Mouse (Mus musculus) ES-E14 (cell line): ENCODE data around the gene Spred2. TPM values are rescaled to one million over a fixed set of nuclear protein-coding genes. Genes with fewer than 3 reads are reported as not detected.

Source experiments
- DNase-seq: peaks from one replicate; pipeline ENCODE4 v3.0.0-alpha.2; 2013; ENCODE audit warnings: low read depth, low spot score
- H3K27ac ChIP-seq: 2 replicates; pipeline ENCODE4 v1.5.1; 2012; ENCODE audit warnings: low read depth, mild to moderate bottlenecking, low read length, moderate library complexity, mixed read lengths; ENCODE audit not compliant: poor library complexity, insufficient read depth, severe bottlenecking
- H3K36me3 ChIP-seq: 2 replicates; pipeline ENCODE4 v1.6.1; 2012; ENCODE audit warnings: mild to moderate bottlenecking, low read length, moderate library complexity, mixed read lengths; ENCODE audit not compliant: control insufficient read depth, poor library complexity, insufficient read depth, severe bottlenecking
- H3K4me1 ChIP-seq, 2 experiments: fragments of 150-350 bp in 1 of 2; sonication (generic) in 1 of 2; 2 replicates each; pipeline ENCODE4 v1.6.1; 2012; ENCODE audit warnings: low read length in 2 of 2, mild to moderate bottlenecking in 1 of 2, mixed read lengths in 1 of 2; ENCODE audit not compliant: control insufficient read depth in 2 of 2, insufficient read depth in 2 of 2, poor library complexity in 1 of 2
- H3K4me3 ChIP-seq, 2 experiments: fragments of 150-350 bp in 1 of 2; sonication (generic) in 1 of 2; 2 replicates each; pipeline ENCODE4 v1.5.1; 2012; ENCODE audit warnings: low read length in 2 of 2, low read depth in 1 of 2, mild to moderate bottlenecking in 1 of 2, mixed read lengths in 1 of 2; ENCODE audit not compliant: insufficient read depth in 1 of 2, poor library complexity in 1 of 2, severe bottlenecking in 1 of 2
- H3K9ac ChIP-seq: 2 replicates; pipeline ENCODE4 v1.6.1; 2012; ENCODE audit warnings: low read depth, mild to moderate bottlenecking, low read length, mixed read lengths; ENCODE audit not compliant: poor library complexity, insufficient read depth, severe bottlenecking
- H3K9me3 ChIP-seq: fragments of 150-350 bp; sonication (generic); 2 replicates; pipeline ENCODE4 v1.6.1; 2012; ENCODE audit warnings: low read depth, mild to moderate bottlenecking, low read length; ENCODE audit not compliant: control insufficient read depth, insufficient read depth
- CHD2 ChIP-seq: IDR thresholded peaks from 2 replicates; pipeline ENCODE4 v1.6.1; 2014; ENCODE audit warnings: mild to moderate bottlenecking, low read depth, low read length, inconsistent platforms
- HCFC1 ChIP-seq: IDR thresholded peaks from 2 replicates; pipeline ENCODE4 v1.6.1; 2012; ENCODE audit warnings: low read length, inconsistent platforms, borderline replicate concordance; ENCODE audit not compliant: insufficient read depth
- MAFK ChIP-seq: IDR thresholded peaks from 2 replicates; pipeline ENCODE4 v1.6.1; 2014; ENCODE audit warnings: mild to moderate bottlenecking, low read depth, low read length, inconsistent platforms; ENCODE audit not compliant: insufficient read depth
- ZC3H11A ChIP-seq: IDR thresholded peaks from 2 replicates; pipeline ENCODE4 v1.6.1; 2012; ENCODE audit warnings: low read depth, mild to moderate bottlenecking, inconsistent platforms, low read length, borderline replicate concordance
- ZNF384 ChIP-seq: IDR thresholded peaks from 2 replicates; pipeline ENCODE4 v1.6.1; 2012; ENCODE audit warnings: low read depth, low read length, inconsistent platforms
- in situ Hi-C, 2 experiments: fragments of 600-800 bp; cut with MboI; formaldehyde crosslinking; loops; one replicate each; pipeline ENCODE4 v1.15.1; 2025; ENCODE audit warnings: low sequenced_read_pairs in 2 of 2, inconsistent platforms in 1 of 2; ENCODE audit not compliant: unreplicated experiment in 2 of 2
- total RNA-seq: library from RNA; depleted of rRNA; stranded (reverse); fragments of 300-350 nt; gene quantifications from 2 replicates; pipeline ENCODE4 v1.2.3, GENCODE M21; 2012

Gene Spred2
- total RNA-seq, 1 experiment = 19.4 TPM

DNA sequence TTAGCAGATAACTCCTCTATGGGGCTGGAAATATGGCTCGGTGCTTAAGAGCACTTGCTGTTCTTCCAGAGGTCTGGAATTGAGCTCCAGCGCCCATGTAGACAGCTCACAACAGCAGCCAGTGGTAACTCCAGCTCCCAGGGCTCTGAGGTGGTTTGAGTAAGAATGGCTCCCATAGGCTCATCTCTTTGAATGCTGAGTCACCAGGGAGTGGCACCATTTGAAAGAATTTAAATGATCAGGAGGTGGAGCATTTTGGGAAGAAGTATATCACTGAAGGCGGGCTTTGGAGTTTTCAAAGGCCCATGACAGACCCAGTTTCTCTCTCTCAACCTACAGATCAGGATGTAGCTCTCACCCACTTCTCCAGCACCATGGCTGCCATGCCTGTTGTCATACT is 13.0 kb upstream of the Spred2 start:
- H3K27ac ChIP-seq = peak overlapping the region; percentile 48; the same call in 1 of the 2 replicates
- H3K9ac ChIP-seq = no peak overlapping the region
- no peaks in the 10 kb centered on the region for H3K9me3 ChIP-seq
- no peak overlapping the region for H3K4me3 ChIP-seq
- DNase-seq = peak; percentile 44
- TF ChIP-seq MAFK = peak; percentile 89
- TF ChIP-seq ZNF384 = no peak
- in situ Hi-C loops = loop anchor here (5.0 to 10.0 kb wide), 2 partner anchors 116 to 124 kb away; no protein-coding TSS in a partner anchor
- H3K4me1 ChIP-seq = peaks cover 3 to 4% of the 10 kb centered on the region in 2 experiments; a peak in 2 of 4 replicates
- H3K36me3 ChIP-seq = no peaks in the 10 kb centered on the region

DNA sequence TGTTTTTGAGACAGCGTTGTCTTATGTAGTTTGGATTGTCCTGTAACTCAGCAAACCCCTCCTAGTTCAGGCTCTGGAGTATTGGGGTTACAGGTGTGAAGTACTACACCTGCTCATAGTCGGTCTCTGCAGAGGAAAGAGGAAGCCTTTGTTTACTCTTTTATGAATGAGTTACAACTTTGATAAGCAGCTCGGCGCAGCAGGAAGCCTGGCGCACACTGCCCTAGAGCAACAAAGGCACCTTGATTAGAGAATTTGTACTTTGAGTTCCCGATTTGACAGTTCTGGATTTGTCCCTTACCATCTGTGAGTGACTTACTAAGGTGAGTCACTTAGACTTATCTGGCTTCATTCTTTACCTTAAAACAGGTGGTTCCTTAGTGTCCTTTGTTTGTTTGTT is 12.0 kb upstream of the Spred2 start:
- no peak overlapping the region for H3K9ac ChIP-seq
- peaks cover 5 to 8% of the 10 kb centered on the region in 2 experiments; a peak in 2 of 4 replicates for H3K4me1 ChIP-seq
- TF ChIP-seq HCFC1 (no peak), CHD2 (no peak), ZNF384 (no peak), MAFK (no peak), ZC3H11A (no peak)
- in situ Hi-C loops = loop anchor here (5.0 to 10.0 kb wide), 2 partner anchors 115 to 123 kb away; no protein-coding TSS in a partner anchor
- no peak for DNase-seq
- H3K36me3 ChIP-seq = no peaks in the 10 kb centered on the region
- no peak overlapping the region for H3K27ac ChIP-seq
- no peak overlapping the region for H3K4me3 ChIP-seq
- no peaks in the 10 kb centered on the region for H3K9me3 ChIP-seq

DNA sequence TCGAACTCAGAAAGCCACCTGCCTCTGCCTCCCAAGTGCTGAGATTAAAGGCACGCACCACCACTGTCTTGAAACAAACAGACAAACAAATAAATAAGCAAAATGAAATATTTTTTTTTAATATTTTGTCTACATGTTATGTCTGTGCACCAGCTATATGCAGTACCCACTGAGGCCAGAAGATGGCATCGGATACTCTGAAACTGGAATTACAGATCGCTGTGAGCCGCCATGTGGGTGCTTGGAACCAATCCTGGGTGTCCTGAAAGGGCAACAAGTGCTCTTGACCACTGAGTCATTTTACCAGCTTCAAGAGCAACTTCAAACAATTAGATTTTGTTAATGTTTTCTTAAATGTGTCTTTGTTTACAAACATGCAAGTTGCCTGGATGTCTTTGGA is 11.5 kb upstream of the Spred2 start:
- Histone ChIP-seq H3K4me3 (no peak overlapping the region), H3K9me3 (no peaks in the 10 kb centered on the region), H3K27ac (no peak overlapping the region), H3K9ac (no peak overlapping the region), H3K4me1 (peaks cover 8 to 12% of the 10 kb centered on the region in 2 experiments; a peak in 3 of 4 replicates), H3K36me3 (no peaks in the 10 kb centered on the region)
- no peak for DNase-seq
- in situ Hi-C loops = loop anchor here (5.0 to 10.0 kb wide), 2 partner anchors 115 to 122 kb away; no protein-coding TSS in a partner anchor
- no peak for TF ChIP-seq ZNF384
- TF ChIP-seq ZC3H11A = no peak
- TF ChIP-seq MAFK = no peak
- TF ChIP-seq CHD2 = no peak
- TF ChIP-seq HCFC1 = no peak

DNA sequence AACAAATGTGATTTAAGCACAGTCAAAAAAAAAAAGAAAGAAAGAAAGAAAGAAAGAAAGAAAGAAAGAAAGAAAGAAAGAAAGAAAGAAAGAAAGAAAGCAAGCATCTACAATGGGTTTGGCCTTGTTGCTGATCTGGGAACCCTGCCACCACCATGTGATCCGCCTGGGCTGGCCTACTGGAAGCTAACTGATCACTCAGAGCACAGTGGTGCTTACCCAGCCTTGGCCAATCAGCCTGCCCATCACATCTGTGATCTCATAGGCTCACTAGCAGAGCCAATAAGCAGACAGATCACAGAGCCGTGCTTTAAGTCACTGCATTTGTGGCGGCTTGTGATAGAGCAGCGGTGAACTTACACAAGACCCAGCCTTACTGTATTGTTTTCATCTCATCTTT is 10.4 kb upstream of the Spred2 start:
- Histone ChIP-seq H3K9ac (no peak overlapping the region), H3K4me3 (no peak overlapping the region), H3K4me1 (peaks cover 17 to 19% of the 10 kb centered on the region in 2 experiments), H3K36me3 (no peaks in the 10 kb centered on the region), H3K27ac (no peak overlapping the region), H3K9me3 (no peaks in the 10 kb centered on the region)
- no peak for DNase-seq
- in situ Hi-C loops = loop anchor here (5.0 to 10.0 kb wide), 2 partner anchors 114 to 121 kb away; no protein-coding TSS in a partner anchor
- TF ChIP-seq MAFK = no peak
- no peak for TF ChIP-seq ZNF384
- TF ChIP-seq ZC3H11A = no peak
- no peak for TF ChIP-seq CHD2
- TF ChIP-seq HCFC1 = no peak
